Mouse (Mus musculus): ENCODE measurements around the gene Mmgt1.

The Mmgt1 gene

GRCm38 (mm10) chrX:56597887-56598640 is at the start of gene Mmgt1:
Gene Mmgt1 (minus strand): TSS chrX:56598069.
- peak; percentile 90 for DNase-seq

GRCm38 (mm10) chrX:56640066-56640465 is 42.2 kb upstream of the Mmgt1 start:
- no peak for DNase-seq

GRCm38 (mm10) chrX:56636185-56636584 is 38.3 kb upstream of the Mmgt1 start:
- no peak for DNase-seq

- DNase-seq: no peak
These were observed 17.4 kb upstream of the Mmgt1 start for GRCm38 (mm10) chrX:56615236-56615635.

- DNase-seq: peak; percentile 20
These were observed 12.4 kb upstream of the Mmgt1 start for GRCm38 (mm10) chrX:56610318-56610694.

- DNase-seq: peak; percentile 71
These were observed 11.9 kb upstream of the Mmgt1 start, which contains the start of gene Slc9a6 for GRCm38 (mm10) chrX:56609623-56610317. Gene Slc9a6 (plus strand): TSS chrX:56609757.

- no peak for DNase-seq
These were observed 11.4 kb upstream of the Mmgt1 start for GRCm38 (mm10) chrX:56609285-56609622.

- DNase-seq: no peak
These were observed 9.3 kb upstream of the Mmgt1 start for GRCm38 (mm10) chrX:56607032-56607710.

- DNase-seq: no peak
These were observed 8.7 kb upstream of the Mmgt1 start for GRCm38 (mm10) chrX:56606536-56606935.

- DNase-seq: peak; percentile 20
These were observed 516 bp downstream of the Mmgt1 start for GRCm38 (mm10) chrX:56597219-56597886.

GRCm38 (mm10) chrX:56578200-56578599 is 19.7 kb downstream of the Mmgt1 start:
- DNase-seq: no peak

- DNase-seq: no peak
These were observed 25.4 kb downstream of the Mmgt1 start for GRCm38 (mm10) chrX:56572465-56572864.

- no peak for DNase-seq
These were observed 44.3 kb downstream of the Mmgt1 start for GRCm38 (mm10) chrX:56553584-56553983.

GRCm38 (mm10) chrX:56549506-56549905 is 48.4 kb downstream of the Mmgt1 start, which contains the start of gene Gm648:
Gene Gm648 (minus strand): TSS chrX:56549606.
- DNase-seq: no peak

GRCm38 (mm10) chrX:56537162-56537561 is 60.7 kb downstream of the Mmgt1 start:
- DNase-seq: no peak
